Comparison of ENCODE assay signal across 8 mouse cellular contexts in genomic region chr16:21333223-21333951, GRCm38 (mm10).
DNase-seq lines count a peak whose midpoint lies in the region; ATAC-seq and TF ChIP-seq lines count a peak whose summit lies in the region.

No protein-coding gene starts in this region.

- H3K4me1 ChIP-seq in CH12.LX (ENCODE audit: control insufficient read depth in 1 of 2, insufficient read depth in 2 of 2), result peaks cover 2 to 33% of the 10 kb centered on the region in 2 experiments; a peak in 3 of 4 replicates
- peaks cover 22% of the 10 kb centered on the region for H3K4me1 ChIP-seq in forebrain, embryonic 12.5 days
- H3K4me1 ChIP-seq in heart, postnatal 0 days (ENCODE audit: control insufficient read depth, insufficient read depth), result peaks cover 12% of the 10 kb centered on the region; the same call in 1 of the 2 replicates
- peaks cover 11 to 16% of the 10 kb centered on the region in 2 experiments for H3K4me1 ChIP-seq in liver, embryonic 14.5 days (replicated peaks; ENCODE audit: control insufficient read depth in 2 of 2, insufficient read depth in 2 of 2, low read length in 1 of 2)
- peaks cover 9% of the 10 kb centered on the region for H3K4me1 ChIP-seq in stomach, embryonic 15.5 days

- H3K27me3 ChIP-seq in CH12.LX (replicated peaks), result no peaks in the 10 kb centered on the region
- peaks cover 31% of the 10 kb centered on the region for H3K27me3 ChIP-seq in forebrain, embryonic 12.5 days
- H3K27me3 ChIP-seq in heart, postnatal 0 days (ENCODE audit: control insufficient read depth, insufficient read depth, low read length), result no peaks in the 10 kb centered on the region
- H3K27me3 ChIP-seq in liver, embryonic 14.5 days (ENCODE audit: control insufficient read depth, insufficient read depth, low read length), result no peaks in the 10 kb centered on the region
- no peaks in the 10 kb centered on the region for H3K27me3 ChIP-seq in stomach, embryonic 15.5 days (replicated peaks)

- dilution Hi-C loops in CH12.LX (cut with MboI; ENCODE audit: extremely low pct_ligation_motif_present, extremely low pct_unique_long_range_greater_than_20kb, low sequenced_read_pairs), result no loop called here

- ATAC-seq in forebrain, embryonic 12.5 days (ENCODE audit: low FRiP score), result peak; percentile 90
- ATAC-seq in heart, postnatal 0 days (ENCODE audit: insufficient read depth, low read depth), result peak; percentile 94
- ATAC-seq in liver, embryonic 14.5 days (ENCODE audit: insufficient read depth), result peak; percentile 92
- ATAC-seq in stomach, embryonic 15.5 days (ENCODE audit: insufficient read depth, low FRiP score, low read depth), result peak; percentile 88

- no peaks in the 10 kb centered on the region for H3K9me3 ChIP-seq in CH12.LX (replicated peaks; ENCODE audit: low read length)
- no peaks in the 10 kb centered on the region for H3K9me3 ChIP-seq in forebrain, embryonic 12.5 days
- H3K9me3 ChIP-seq in heart, postnatal 0 days (replicated peaks; ENCODE audit: control insufficient read depth, low read length), result no peaks in the 10 kb centered on the region
- no peaks in the 10 kb centered on the region for H3K9me3 ChIP-seq in liver, embryonic 14.5 days (ENCODE audit: control insufficient read depth, low read length)
- H3K9me3 ChIP-seq in stomach, embryonic 15.5 days, result no peaks in the 10 kb centered on the region

- TF ChIP-seq EP300 in CH12.LX (IDR thresholded peaks at IDR 0.05; ENCODE audit: low read length), result no peak; the same call in 1 of the 2 replicates
- TF ChIP-seq EP300 in heart, postnatal 0 days (IDR thresholded peaks at IDR 0.05; ENCODE audit: low read depth), result 0 out of 2 replicates have a peak, but pooled peaks have one; percentile 45
- peak; percentile 26; the same call in 1 of the 2 replicates for TF ChIP-seq EP300 in liver, embryonic 14.5 days (IDR thresholded peaks at IDR 0.05; ENCODE audit: low read depth)

- H3K36me3 ChIP-seq in CH12.LX (replicated peaks in 1 of 2; ENCODE audit: control insufficient read depth in 1 of 2, insufficient read depth in 1 of 2, low read length in 1 of 2), result peaks cover 6 to 29% of the 10 kb centered on the region in 2 experiments
- no peaks in the 10 kb centered on the region; the same call in 1 of the 2 replicates for H3K36me3 ChIP-seq in forebrain, embryonic 12.5 days (replicated peaks)
- H3K36me3 ChIP-seq in heart, postnatal 0 days (replicated peaks; ENCODE audit: control insufficient read depth, insufficient read depth, low read length), result no peaks in the 10 kb centered on the region
- H3K36me3 ChIP-seq in liver, embryonic 14.5 days (replicated peaks; ENCODE audit: control insufficient read depth, insufficient read depth, low read depth), result no peaks in the 10 kb centered on the region
- H3K36me3 ChIP-seq in stomach, embryonic 15.5 days, result no peaks in the 10 kb centered on the region

- DNase-seq in CH12.LX (ENCODE audit: extremely low read depth), result peak; percentile 94
- peak; percentile 88 for DNase-seq in c-Kit-positive CD71-positive TER-119-positive erythroid progenitor cells, embryonic 14.5 days (ENCODE audit: low spot score)
- peak; percentile 78 for DNase-seq in heart, postnatal 0 days (ENCODE audit: low spot score)
- peak; percentile 91 to 95 for DNase-seq in kidney, postnatal 36 days
- peak; percentile 73 to 80 (median 74) for DNase-seq in liver, embryonic 14.5 days (ENCODE audit: low read depth in 3 of 3, low spot score in 3 of 3)
- peak; percentile 93 for DNase-seq in neural tube, embryonic 10.5 days (ENCODE audit: extremely low spot score, low spot score)

- WGBS in forebrain, embryonic 12.5 days, result under 1% methylated on average over 44 of the region's 44 CpGs
- WGBS in heart, postnatal 0 days, result under 1% methylated on average over 44 of the region's 44 CpGs
- under 1% methylated on average over 44 of the region's 44 CpGs for WGBS in liver, embryonic 14.5 days (ENCODE audit: insufficient replicate concordance)
- under 1% methylated on average over 44 of the region's 44 CpGs for WGBS in stomach, embryonic 15.5 days

- TF ChIP-seq CTCF in CH12.LX (conservative IDR thresholded peaks at IDR 0.05 in 1 of 2, IDR thresholded peaks at IDR 0.05 in 1 of 2; ENCODE audit: low read depth in 2 of 2, low read length in 2 of 2), result peak in 1 of 2 experiments; percentile 0; a peak in 1 of 4 replicates
- TF ChIP-seq CTCF in heart, postnatal 0 days (IDR thresholded peaks at IDR 0.05; ENCODE audit: low read depth), result 0 out of 2 replicates have a peak, but pooled peaks have one; percentile 8
- peak; percentile 34; the same call in 1 of the 2 replicates for TF ChIP-seq CTCF in liver, embryonic 14.5 days (IDR thresholded peaks at IDR 0.05; ENCODE audit: low read depth)

- peak overlapping the region; percentile 80 for H3K27ac ChIP-seq in CH12.LX (ENCODE audit: insufficient read depth, low read depth)
- peak overlapping the region; percentile 93 for H3K27ac ChIP-seq in forebrain, embryonic 12.5 days
- peak overlapping the region; percentile 90 for H3K27ac ChIP-seq in heart, postnatal 0 days (ENCODE audit: low read depth)
- peak overlapping the region; percentile 87 for H3K27ac ChIP-seq in liver, embryonic 14.5 days
- H3K27ac ChIP-seq in stomach, embryonic 15.5 days, result peak overlapping the region; percentile 92

- H3K79me2 ChIP-seq in CH12.LX (replicated peaks; ENCODE audit: control insufficient read depth, extremely low read depth, insufficient read depth, poor library complexity, severe bottlenecking), result peaks cover 22% of the 10 kb centered on the region

- peak overlapping the region; percentile 67 to 93 (median 92) for H3K4me3 ChIP-seq in CH12.LX (replicated peaks in 1 of 3; ENCODE audit: low read depth in 2 of 3, low read length in 2 of 3, poor library complexity in 1 of 3)
- peak overlapping the region; percentile 63 for H3K4me3 ChIP-seq in forebrain, embryonic 12.5 days (replicated peaks)
- peak overlapping the region; percentile 63 for H3K4me3 ChIP-seq in heart, postnatal 0 days (ENCODE audit: low read depth, low read length)
- peak overlapping the region; percentile 86 to 90 for H3K4me3 ChIP-seq in liver, embryonic 14.5 days (ENCODE audit: insufficient read depth in 1 of 2, low read depth in 2 of 2, low read length in 2 of 2)
- H3K4me3 ChIP-seq in stomach, embryonic 15.5 days (replicated peaks), result peak overlapping the region; percentile 71

- H3K9ac ChIP-seq in CH12.LX (ENCODE audit: insufficient read depth, low read depth), result peak overlapping the region; percentile 93
- H3K9ac ChIP-seq in forebrain, embryonic 12.5 days, result peak overlapping the region; percentile 72
- H3K9ac ChIP-seq in heart, postnatal 0 days (replicated peaks; ENCODE audit: low read depth, low read length), result peak overlapping the region; percentile 62
- peak overlapping the region; percentile 94 for H3K9ac ChIP-seq in liver, embryonic 14.5 days (replicated peaks)
- peak overlapping the region; percentile 76 for H3K9ac ChIP-seq in stomach, embryonic 15.5 days

- in situ Hi-C loops in CH12.LX (cut with MboI; ENCODE audit: low pct_ligation_motif_present, low pct_unique_long_range_greater_than_20kb, low sequenced_read_pairs), result no loop called here

- peak overlapping the region; percentile 31 for H3K4me2 ChIP-seq in CH12.LX (ENCODE audit: insufficient read depth, low read depth, poor library complexity, severe bottlenecking)
- peak overlapping the region; percentile 78 for H3K4me2 ChIP-seq in forebrain, embryonic 12.5 days
- H3K4me2 ChIP-seq in heart, postnatal 0 days (ENCODE audit: low read depth, low read length), result peak overlapping the region; percentile 70
- peak overlapping the region; percentile 92 for H3K4me2 ChIP-seq in liver, embryonic 14.5 days (ENCODE audit: low read depth)
- H3K4me2 ChIP-seq in stomach, embryonic 15.5 days, result peak overlapping the region; percentile 82

- peak; percentile 97 for TF ChIP-seq POLR2A in CH12.LX (IDR thresholded peaks at IDR 0.05; ENCODE audit: low read depth, low read length)

- TF ChIP-seq RAD21 in CH12.LX (IDR thresholded peaks at IDR 0.05; ENCODE audit: low read depth, low read length), result no peak; the same call in 1 of the 2 replicates

TF ChIP-seq in CH12.LX, 34 proteins besides CTCF, POLR2A, EP300 and RAD21 (continues in another document):
- TF ChIP-seq MAZ (IDR thresholded peaks at IDR 0.05; ENCODE audit: low read depth, low read length) (peak; percentile 49; the same call in 1 of the 2 replicates), JUND (conservative IDR thresholded peaks at IDR 0.05; ENCODE audit: low read depth, low read length) (no peak), MYC (IDR thresholded peaks at IDR 0.05; ENCODE audit: low read depth, low read length) (peak; percentile 89), SMC3 (IDR thresholded peaks at IDR 0.05; ENCODE audit: low read depth, low read length) (no peak; the same call in 1 of the 2 replicates), SIN3A (IDR thresholded peaks at IDR 0.05; ENCODE audit: low read length) (peak; percentile 82; the same call in 1 of the 2 replicates), ZMIZ1 (IDR thresholded peaks at IDR 0.05; ENCODE audit: low read depth, low read length) (peak; percentile 96), NRF1 (IDR thresholded peaks at IDR 0.05; ENCODE audit: low read depth, low read length) (peak; percentile 90), GABPA (IDR thresholded peaks at IDR 0.05; ENCODE audit: insufficient replicate concordance, low read depth, low read length) (no peak; the same call in 1 of the 2 replicates), TCF12 (IDR thresholded peaks at IDR 0.05; ENCODE audit: low read depth, low read length) (peak; percentile 99), ETS1 (conservative IDR thresholded peaks at IDR 0.05; ENCODE audit: low read depth, low read length) (peak; percentile 35; the same call in 1 of the 2 replicates), ZNF384 (IDR thresholded peaks at IDR 0.05; ENCODE audit: low read depth, low read length) (no peak), NELFE (IDR thresholded peaks at IDR 0.05; ENCODE audit: low read depth, low read length) (peak; percentile 99), UBTF (IDR thresholded peaks at IDR 0.05; ENCODE audit: low read depth, low read length) (0 out of 2 replicates have a peak, but pooled peaks have one; percentile 36), ZC3H11A (IDR thresholded peaks at IDR 0.05; ENCODE audit: low read depth, low read length) (no peak), MAFK (IDR thresholded peaks at IDR 0.05; ENCODE audit: insufficient replicate concordance, low read length) (no peak), USF2 (conservative IDR thresholded peaks at IDR 0.05; ENCODE audit: low read depth, low read length) (no peak), E2F4 (IDR thresholded peaks at IDR 0.05; ENCODE audit: insufficient replicate concordance, low read depth, low read length) (no peak), MEF2A (IDR thresholded peaks at IDR 0.05; ENCODE audit: borderline replicate concordance, low read depth, low read length) (peak; percentile 57; the same call in 1 of the 2 replicates), ZKSCAN1 (IDR thresholded peaks at IDR 0.05; ENCODE audit: borderline replicate concordance, low read depth, low read length) (no peak), BHLHE40 (IDR thresholded peaks at IDR 0.05; ENCODE audit: low read depth, low read length) (peak; percentile 74), ELF1 (IDR thresholded peaks at IDR 0.05; ENCODE audit: low read depth, low read length) (peak; percentile 99), TBP (conservative IDR thresholded peaks at IDR 0.05; ENCODE audit: low read depth, low read length) (peak; percentile 72; the same call in 1 of the 2 replicates)

Comparison
In these comparisons a context has a peak if more than half of its experiments do, and no peak if none do; other contexts are left out.
1. Peak in every context shown above with its lines: DNase-seq, ATAC-seq, H3K4me3 ChIP-seq and H3K27ac ChIP-seq.
2. H3K4me2 ChIP-seq: peak in every context shown above with its lines; median percentile 92 in liver, embryonic 14.5 days; 82 in stomach, embryonic 15.5 days; 78 in forebrain, embryonic 12.5 days; 70 in heart, postnatal 0 days; 31 in CH12.LX.